Mouse (Mus musculus) thymus, postnatal 25 days (tissue): Measurements from ENCODE around the gene Cpe.
"Not testable (repeated sequence)": the region's sequence is repeated elsewhere in the genome, so short reads cannot be mapped to it uniquely, and the experiment has no call there.

Source experiments
- DNase-seq: peaks from one replicate; pipeline ENCODE4 v3.0.0; 2022

Gene Cpe

GRCm38 (mm10) chr8:64674951-64675585 is 17.8 kb downstream of the Cpe start:
- no peak for DNase-seq

- no peak for DNase-seq
Measured at GRCm38 (mm10) chr8:64672920-64673319, 19.9 kb downstream of the Cpe start.

- no peak for DNase-seq
Measured at GRCm38 (mm10) chr8:64671937-64672336, 20.9 kb downstream of the Cpe start.

- DNase-seq, result not testable (repeated sequence)
Measured at GRCm38 (mm10) chr8:64666305-64666704, 26.5 kb downstream of the Cpe start.

- no peak for DNase-seq
Measured at GRCm38 (mm10) chr8:64665563-64665962, 27.3 kb downstream of the Cpe start.

GRCm38 (mm10) chr8:64664811-64665210 is 28.0 kb downstream of the Cpe start:
- no peak for DNase-seq

GRCm38 (mm10) chr8:64664350-64664749 is 28.5 kb downstream of the Cpe start:
- DNase-seq, result no peak

GRCm38 (mm10) chr8:64659097-64659496 is 33.8 kb downstream of the Cpe start:
- no peak for DNase-seq

GRCm38 (mm10) chr8:64657980-64658401 is 34.9 kb downstream of the Cpe start:
- no peak for DNase-seq

GRCm38 (mm10) chr8:64657517-64657916 is 35.3 kb downstream of the Cpe start:
- DNase-seq, result no peak

- DNase-seq, result no peak
Measured at GRCm38 (mm10) chr8:64655887-64656286, 37.0 kb downstream of the Cpe start.

GRCm38 (mm10) chr8:64655087-64655486 is 37.8 kb downstream of the Cpe start:
- DNase-seq, result no peak

- no peak for DNase-seq
Measured at GRCm38 (mm10) chr8:64652285-64652684, 40.6 kb downstream of the Cpe start.

GRCm38 (mm10) chr8:64648063-64648462 is 44.8 kb downstream of the Cpe start:
- DNase-seq, result no peak

GRCm38 (mm10) chr8:64647148-64647547 is 45.7 kb downstream of the Cpe start:
- no peak for DNase-seq

- DNase-seq, result no peak
Measured at GRCm38 (mm10) chr8:64646421-64646820, 46.4 kb downstream of the Cpe start.

- DNase-seq, result no peak
Measured at GRCm38 (mm10) chr8:64644108-64645005, 48.5 kb downstream of the Cpe start.

- DNase-seq, result no peak
Measured at GRCm38 (mm10) chr8:64643382-64643781, 49.5 kb downstream of the Cpe start.

- no peak for DNase-seq
Measured at GRCm38 (mm10) chr8:64642799-64643198, 50.1 kb downstream of the Cpe start.

- no peak for DNase-seq
Measured at GRCm38 (mm10) chr8:64640599-64640998, 52.3 kb downstream of the Cpe start.

- DNase-seq, result no peak
Measured at GRCm38 (mm10) chr8:64639676-64640075, 53.2 kb downstream of the Cpe start.

- no peak for DNase-seq
Measured at GRCm38 (mm10) chr8:64634901-64635300, 58.0 kb downstream of the Cpe start.

- no peak for DNase-seq
Measured at GRCm38 (mm10) chr8:64634131-64634865, 58.6 kb downstream of the Cpe start.

- no peak for DNase-seq
Measured at GRCm38 (mm10) chr8:64632169-64632568, 60.7 kb downstream of the Cpe start.
